Mouse (Mus musculus): Measurements from ENCODE around the gene Med13l. TPM values are rescaled to one million over a fixed set of nuclear protein-coding genes. Genes with fewer than 3 reads are reported as not detected.

Gene Med13l
- polyA plus RNA-seq, 1 experiment from 2014 or later = 9.8 TPM

- H3K9ac ChIP-seq (ENCODE audit: low read length) = no peak overlapping the region
- H3K4me3 ChIP-seq (ENCODE audit: low read depth, low read length) = no peak overlapping the region
- H3K9me3 ChIP-seq (ENCODE audit: control insufficient read depth, low read length) = no peaks in the 10 kb centered on the region
- H3K36me3 ChIP-seq (ENCODE audit: control insufficient read depth, insufficient read depth, low read length) = no peaks in the 10 kb centered on the region
- DNase-seq (ENCODE audit: low spot score, missing footprints) = no peak
- WGBS = 87% methylated on average over 15 of the region's 15 CpGs
- H3K4me1 ChIP-seq (ENCODE audit: control insufficient read depth, insufficient read depth, low read length) = peaks cover 7% of the 10 kb centered on the region
- H3K4me2 ChIP-seq = no peak overlapping the region
- ATAC-seq (ENCODE audit: low FRiP score) = no peak
- H3K27ac ChIP-seq (ENCODE audit: low read depth, low read length) = no peak overlapping the region
- no peaks in the 10 kb centered on the region for H3K27me3 ChIP-seq (ENCODE audit: control insufficient read depth, insufficient read depth, low read length)
Measured at GRCm38 (mm10) chr5:118688886-118689835, 128.7 kb downstream of the Med13l start.

DNA sequence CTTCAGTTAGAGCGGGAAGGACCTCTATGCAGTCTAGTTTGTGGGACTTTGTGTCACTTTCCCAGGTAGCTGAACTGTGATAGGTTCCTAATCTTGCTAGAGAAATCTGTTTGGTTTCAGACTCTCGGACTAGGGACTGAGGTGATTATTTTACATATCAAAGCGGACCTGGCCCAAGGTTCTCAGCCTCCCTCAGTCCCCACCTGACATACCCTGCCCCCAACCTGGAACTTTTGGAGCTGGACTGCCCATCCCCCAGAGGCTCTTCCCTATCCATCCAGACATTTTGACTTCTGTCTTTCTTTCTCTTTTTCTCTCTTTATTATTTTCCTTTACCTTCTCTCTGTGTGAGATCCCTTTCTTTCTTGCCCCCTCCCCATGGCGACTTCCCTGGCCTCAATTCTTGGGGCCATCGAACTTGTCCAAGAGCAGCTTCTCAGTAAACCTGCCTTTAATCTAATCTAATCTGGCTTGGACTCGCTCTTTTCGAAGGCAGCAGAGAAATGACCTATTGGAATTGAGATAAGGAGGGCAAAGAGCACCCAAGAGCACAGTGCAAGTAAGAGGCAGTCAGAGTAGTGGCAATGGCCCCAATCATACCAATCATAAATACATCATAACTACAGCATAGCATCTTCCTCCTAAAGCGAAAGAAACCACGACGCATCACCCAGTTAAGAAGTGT lies 130.7 kb downstream of the Med13l start:
- no peak overlapping the region for H3K4me2 ChIP-seq
- H3K27ac ChIP-seq (ENCODE audit: low read depth, low read length) = no peak overlapping the region
- WGBS = 84% methylated on average over 10 of the region's 10 CpGs
- no peak overlapping the region for H3K9ac ChIP-seq (ENCODE audit: low read length)
- no peak overlapping the region for H3K4me3 ChIP-seq (ENCODE audit: low read depth, low read length)
- H3K36me3 ChIP-seq (ENCODE audit: control insufficient read depth, insufficient read depth, low read length) = no peaks in the 10 kb centered on the region
- ATAC-seq (ENCODE audit: low FRiP score) = no peak
- H3K9me3 ChIP-seq (ENCODE audit: control insufficient read depth, low read length) = no peaks in the 10 kb centered on the region
- H3K4me1 ChIP-seq (ENCODE audit: control insufficient read depth, insufficient read depth, low read length) = peaks cover 7% of the 10 kb centered on the region
- no peak for DNase-seq (ENCODE audit: low spot score, missing footprints)
- no peaks in the 10 kb centered on the region for H3K27me3 ChIP-seq (ENCODE audit: control insufficient read depth, insufficient read depth, low read length)

DNA sequence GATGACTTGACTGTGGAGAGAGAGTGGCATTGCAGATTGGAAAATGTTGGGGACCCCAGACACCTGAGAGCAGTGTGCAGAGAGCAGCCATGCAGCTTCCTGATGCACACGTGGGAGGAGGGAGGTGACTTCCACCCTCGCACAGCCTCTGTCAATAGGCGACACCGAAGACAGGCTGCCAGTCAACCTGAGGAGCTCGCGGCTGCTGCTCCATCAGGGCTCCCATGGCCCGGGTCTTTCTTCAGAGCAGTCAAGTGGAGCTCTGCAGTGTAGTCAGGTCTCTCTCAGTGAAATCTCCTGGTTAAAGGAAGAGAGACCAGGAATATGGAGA lies 131.2 kb downstream of the Med13l start:
- H3K9me3 ChIP-seq (ENCODE audit: control insufficient read depth, low read length) = no peaks in the 10 kb centered on the region
- DNase-seq (ENCODE audit: low spot score, missing footprints) (no peak), ATAC-seq (ENCODE audit: low FRiP score) (no peak)
- 59% methylated on average over 7 of the region's 7 CpGs for WGBS
- no peak overlapping the region for H3K4me3 ChIP-seq (ENCODE audit: low read depth, low read length)
- H3K36me3 ChIP-seq (ENCODE audit: control insufficient read depth, insufficient read depth, low read length) = no peaks in the 10 kb centered on the region
- no peak overlapping the region for H3K27ac ChIP-seq (ENCODE audit: low read depth, low read length)
- H3K9ac ChIP-seq (ENCODE audit: low read length) = no peak overlapping the region
- H3K4me1 ChIP-seq (ENCODE audit: control insufficient read depth, insufficient read depth, low read length) = peaks cover 5% of the 10 kb centered on the region
- H3K27me3 ChIP-seq (ENCODE audit: control insufficient read depth, insufficient read depth, low read length) = no peaks in the 10 kb centered on the region
- no peak overlapping the region for H3K4me2 ChIP-seq

DNA sequence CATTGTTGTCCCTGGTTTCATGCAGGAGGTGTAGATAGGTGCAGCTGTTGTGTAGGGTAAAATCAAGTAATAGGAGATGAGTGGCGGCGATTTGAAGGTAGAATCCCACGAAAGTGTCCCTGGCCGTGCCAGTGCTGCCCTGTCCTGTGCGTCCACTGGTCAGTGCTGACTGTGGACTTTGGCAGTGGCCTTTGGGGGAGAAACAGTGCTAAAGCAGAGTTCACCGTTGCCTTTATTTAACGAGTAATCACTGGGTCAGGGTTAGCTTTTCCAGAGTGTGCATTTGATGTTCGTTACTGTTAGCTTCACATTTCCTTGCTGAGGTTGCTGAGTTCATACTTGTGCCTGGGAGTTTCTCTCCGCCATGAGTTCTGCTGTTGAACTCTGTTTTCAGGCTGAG lies 133.5 kb downstream of the Med13l start:
- Histone ChIP-seq H3K9ac (ENCODE audit: low read length) (no peak overlapping the region), H3K4me3 (ENCODE audit: low read depth, low read length) (no peak overlapping the region), H3K36me3 (ENCODE audit: control insufficient read depth, insufficient read depth, low read length) (no peaks in the 10 kb centered on the region), H3K4me1 (ENCODE audit: control insufficient read depth, insufficient read depth, low read length) (no peaks in the 10 kb centered on the region), H3K4me2 (no peak overlapping the region), H3K27me3 (ENCODE audit: control insufficient read depth, insufficient read depth, low read length) (no peaks in the 10 kb centered on the region), H3K27ac (ENCODE audit: low read depth, low read length) (no peak overlapping the region), H3K9me3 (ENCODE audit: control insufficient read depth, low read length) (no peaks in the 10 kb centered on the region)
- DNase-seq (ENCODE audit: low spot score, missing footprints) (no peak), ATAC-seq (ENCODE audit: low FRiP score) (no peak)
- 95% methylated on average over 9 of the region's 9 CpGs for WGBS

GRCm38 (mm10) chr5:118697073-118697472 lies 136.6 kb downstream of the Med13l start:
- 91% methylated on average over 7 of the region's 7 CpGs for WGBS
- H3K27ac ChIP-seq (ENCODE audit: low read depth, low read length) = no peak overlapping the region
- no peak overlapping the region for H3K9ac ChIP-seq (ENCODE audit: low read length)
- no peak for ATAC-seq (ENCODE audit: low FRiP score)
- peaks cover 9% of the 10 kb centered on the region for H3K4me1 ChIP-seq (ENCODE audit: control insufficient read depth, insufficient read depth, low read length)
- H3K4me2 ChIP-seq = no peak overlapping the region
- H3K9me3 ChIP-seq (ENCODE audit: control insufficient read depth, low read length) = no peaks in the 10 kb centered on the region
- no peaks in the 10 kb centered on the region for H3K27me3 ChIP-seq (ENCODE audit: control insufficient read depth, insufficient read depth, low read length)
- no peaks in the 10 kb centered on the region for H3K36me3 ChIP-seq (ENCODE audit: control insufficient read depth, insufficient read depth, low read length)
- H3K4me3 ChIP-seq (ENCODE audit: low read depth, low read length) = no peak overlapping the region
- DNase-seq (ENCODE audit: low spot score, missing footprints) = no peak

DNA sequence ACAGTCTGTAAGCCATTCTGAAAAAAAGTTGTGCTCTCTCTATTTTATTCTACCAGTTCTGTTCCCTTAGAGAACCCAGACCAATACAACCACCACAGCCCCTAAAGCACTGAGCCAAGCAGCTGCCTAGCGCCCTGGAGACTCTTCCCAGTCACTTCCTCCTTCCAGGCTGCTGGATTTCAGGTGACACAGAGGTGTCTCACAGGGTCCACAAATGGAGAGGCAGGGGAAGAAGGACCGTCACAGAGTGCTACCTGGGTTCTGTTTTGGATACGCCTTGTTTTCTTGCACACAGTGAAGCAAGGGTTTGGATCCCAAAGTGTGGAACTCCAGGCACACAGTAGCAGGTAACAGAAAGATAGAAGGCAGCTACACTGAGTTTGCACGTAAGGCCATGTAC lies 140.5 kb downstream of the Med13l start:
- Histone ChIP-seq H3K4me1 (ENCODE audit: control insufficient read depth, insufficient read depth, low read length) (peaks cover 23% of the 10 kb centered on the region), H3K9me3 (ENCODE audit: control insufficient read depth, low read length) (no peaks in the 10 kb centered on the region), H3K36me3 (ENCODE audit: control insufficient read depth, insufficient read depth, low read length) (no peaks in the 10 kb centered on the region), H3K27ac (ENCODE audit: low read depth, low read length) (no peak overlapping the region), H3K4me3 (ENCODE audit: low read depth, low read length) (no peak overlapping the region), H3K9ac (ENCODE audit: low read length) (no peak overlapping the region), H3K27me3 (ENCODE audit: control insufficient read depth, insufficient read depth, low read length) (no peaks in the 10 kb centered on the region), H3K4me2 (no peak overlapping the region)
- 87% methylated on average over 4 of the region's 4 CpGs for WGBS
- DNase-seq (ENCODE audit: low spot score, missing footprints) (no peak), ATAC-seq (ENCODE audit: low FRiP score) (no peak)

GRCm38 (mm10) chr5:118702674-118703073 lies 142.2 kb downstream of the Med13l start:
- Histone ChIP-seq H3K9me3 (ENCODE audit: control insufficient read depth, low read length) (no peaks in the 10 kb centered on the region), H3K4me1 (ENCODE audit: control insufficient read depth, insufficient read depth, low read length) (peaks cover 31% of the 10 kb centered on the region), H3K36me3 (ENCODE audit: control insufficient read depth, insufficient read depth, low read length) (no peaks in the 10 kb centered on the region), H3K27ac (ENCODE audit: low read depth, low read length) (no peak overlapping the region), H3K27me3 (ENCODE audit: control insufficient read depth, insufficient read depth, low read length) (no peaks in the 10 kb centered on the region), H3K9ac (ENCODE audit: low read length) (no peak overlapping the region), H3K4me2 (no peak overlapping the region), H3K4me3 (ENCODE audit: low read depth, low read length) (no peak overlapping the region)
- DNase-seq (ENCODE audit: low spot score, missing footprints) = no peak
- 0 out of 2 replicates have a peak, but pooled peaks have one; percentile 19 for ATAC-seq (ENCODE audit: low FRiP score)
- 18% methylated on average over 9 of the region's 9 CpGs for WGBS

DNA sequence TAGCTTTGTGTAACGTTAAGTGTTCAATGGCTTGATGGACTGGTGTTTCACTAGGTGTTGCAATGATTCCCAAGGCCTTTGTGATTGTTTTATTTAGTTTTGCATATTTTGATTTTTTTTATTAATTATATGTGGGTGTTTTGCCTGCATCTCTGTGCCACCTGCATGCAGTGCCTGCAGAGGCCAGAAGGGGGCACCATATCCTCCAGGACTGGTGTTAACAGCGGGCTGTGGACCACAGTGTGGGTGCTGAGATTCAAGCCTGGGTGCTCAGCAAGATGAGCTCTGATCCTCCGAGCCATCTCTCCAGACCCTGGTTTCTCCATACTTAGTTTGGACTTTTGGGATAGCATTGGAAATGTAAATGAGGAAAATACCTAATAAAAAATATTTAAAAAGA lies 143.7 kb downstream of the Med13l start:
- Histone ChIP-seq H3K36me3 (ENCODE audit: control insufficient read depth, insufficient read depth, low read length) (no peaks in the 10 kb centered on the region), H3K9me3 (ENCODE audit: control insufficient read depth, low read length) (no peaks in the 10 kb centered on the region), H3K4me1 (ENCODE audit: control insufficient read depth, insufficient read depth, low read length) (peaks cover 31% of the 10 kb centered on the region), H3K27me3 (ENCODE audit: control insufficient read depth, insufficient read depth, low read length) (no peaks in the 10 kb centered on the region), H3K4me2 (no peak overlapping the region), H3K4me3 (ENCODE audit: low read depth, low read length) (no peak overlapping the region), H3K9ac (ENCODE audit: low read length) (no peak overlapping the region), H3K27ac (ENCODE audit: low read depth, low read length) (no peak overlapping the region)
- 71% methylated on average over 3 of the region's 3 CpGs for WGBS
- no peak for ATAC-seq (ENCODE audit: low FRiP score)
- DNase-seq (ENCODE audit: low spot score, missing footprints) = no peak

DNA sequence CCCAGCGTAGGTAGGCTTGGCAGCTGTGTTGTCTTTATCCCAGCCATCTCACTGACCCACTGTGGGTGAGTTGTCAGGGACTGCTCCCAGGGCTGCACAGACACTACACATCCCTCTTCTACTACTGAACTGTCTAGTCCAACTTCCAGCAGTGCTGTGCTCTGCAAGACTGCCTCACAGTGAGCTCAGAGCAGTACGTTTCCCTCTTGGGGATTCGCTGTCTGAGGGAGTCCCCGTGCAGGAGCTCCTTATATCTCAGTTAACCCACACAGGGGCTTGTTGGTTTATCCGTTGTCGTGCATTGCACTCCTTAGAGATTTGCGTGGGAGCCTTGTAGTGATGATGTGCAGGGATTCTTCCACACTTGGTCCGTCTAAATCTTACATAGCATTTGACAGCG lies 144.5 kb downstream of the Med13l start:
- no peaks in the 10 kb centered on the region for H3K27me3 ChIP-seq (ENCODE audit: control insufficient read depth, insufficient read depth, low read length)
- H3K4me2 ChIP-seq = no peak overlapping the region
- ATAC-seq (ENCODE audit: low FRiP score) = no peak
- no peaks in the 10 kb centered on the region for H3K9me3 ChIP-seq (ENCODE audit: control insufficient read depth, low read length)
- peaks cover 31% of the 10 kb centered on the region for H3K4me1 ChIP-seq (ENCODE audit: control insufficient read depth, insufficient read depth, low read length)
- H3K9ac ChIP-seq (ENCODE audit: low read length) = no peak overlapping the region
- no peak overlapping the region for H3K27ac ChIP-seq (ENCODE audit: low read depth, low read length)
- no peaks in the 10 kb centered on the region for H3K36me3 ChIP-seq (ENCODE audit: control insufficient read depth, insufficient read depth, low read length)
- DNase-seq (ENCODE audit: low spot score, missing footprints) = no peak
- 84% methylated on average over 9 of the region's 9 CpGs for WGBS
- H3K4me3 ChIP-seq (ENCODE audit: low read depth, low read length) = no peak overlapping the region

Measured in midbrain, embryonic 11.5 days (tissue).